Comparison of ENCODE assay signal across 19 mouse cellular contexts in genomic region chr2:138338524-138338923, GRCm38 (mm10).
A peak's percentile ranks its signal among the peaks of the same experiment; 100 is the strongest.
DNase-seq lines count a peak whose midpoint lies in the region; ATAC-seq and TF ChIP-seq lines count a peak whose summit lies in the region.
"Had no signal": no experiment of that assay in that cellular context is flagged by ENCODE, and none has a peak within 500 bp of the region (broad histone marks: within the 10 kb centered on the region; RNA-seq: fewer than 3 reads in every experiment).

No protein-coding gene starts in this region.

- no peaks in the 10 kb centered on the region for H3K9me3 ChIP-seq in midbrain, embryonic 11.5 days (ENCODE audit: control insufficient read depth, low read length)
- no peaks in the 10 kb centered on the region for H3K9me3 ChIP-seq in midbrain, embryonic 13.5 days
- H3K9me3 ChIP-seq in ES-E14 (ENCODE audit: control insufficient read depth, insufficient read depth, low read depth, low read length) = no peaks in the 10 kb centered on the region
- H3K9me3 ChIP-seq: embryonic facial prominence, embryonic 10.5 days; embryonic facial prominence, embryonic 12.5 days; forebrain, embryonic 12.5 days; forebrain, embryonic 15.5 days had no signal

- no peaks in the 10 kb centered on the region for H3K36me3 ChIP-seq in midbrain, embryonic 11.5 days (ENCODE audit: control insufficient read depth, insufficient read depth, low read length)
- no peaks in the 10 kb centered on the region for H3K36me3 ChIP-seq in midbrain, embryonic 13.5 days
- H3K36me3 ChIP-seq in ES-E14 (ENCODE audit: control insufficient read depth, insufficient read depth, low read length, poor library complexity, severe bottlenecking) = no peaks in the 10 kb centered on the region
- H3K36me3 ChIP-seq: embryonic facial prominence, embryonic 10.5 days; embryonic facial prominence, embryonic 12.5 days; forebrain, embryonic 12.5 days; forebrain, embryonic 15.5 days had no signal

- H3K4me3 ChIP-seq in midbrain, embryonic 11.5 days (ENCODE audit: low read depth, low read length) = no peak overlapping the region
- H3K4me3 ChIP-seq in midbrain, embryonic 13.5 days (replicated peaks) = no peak overlapping the region
- H3K4me3 ChIP-seq in ES-E14 (ENCODE audit: insufficient read depth in 1 of 2, low read depth in 1 of 2, low read length in 2 of 2, poor library complexity in 1 of 2, severe bottlenecking in 1 of 2) = no peak overlapping the region
- H3K4me3 ChIP-seq: embryonic facial prominence, embryonic 10.5 days; embryonic facial prominence, embryonic 12.5 days; forebrain, embryonic 12.5 days; forebrain, embryonic 15.5 days had no signal

- in situ Hi-C loops in ES-E14 (cut with MboI; ENCODE audit: low sequenced_read_pairs in 2 of 2, unreplicated experiment in 2 of 2) = no loop called here

- no peak overlapping the region for H3K9ac ChIP-seq in midbrain, embryonic 11.5 days (ENCODE audit: low read length)
- H3K9ac ChIP-seq in midbrain, embryonic 13.5 days (replicated peaks) = no peak overlapping the region
- no peak overlapping the region for H3K9ac ChIP-seq in ES-E14 (ENCODE audit: insufficient read depth, low read depth, low read length, poor library complexity, severe bottlenecking)
- H3K9ac ChIP-seq: embryonic facial prominence, embryonic 12.5 days; forebrain, embryonic 12.5 days; forebrain, embryonic 15.5 days; forebrain, postnatal 0 days had no signal

- peak; percentile 68 for DNase-seq in midbrain, embryonic 11.5 days (ENCODE audit: low spot score, missing footprints)
- DNase-seq in ES-E14 (ENCODE audit: low read depth, low spot score) = no peak
- DNase-seq in right cerebral cortex, postnatal 10 days (ENCODE audit: low spot score in 2 of 2) = no peak
- no peak for DNase-seq in urinary bladder, adult 2 months (ENCODE audit: low spot score)
- DNase-seq: adrenal gland, adult 8-10 months; adrenal gland, postnatal 14 days; adrenal gland, postnatal 36 days; cerebellum, adult 11-12 months; cerebellum, adult 2 months; cerebellum, adult 9-10 months; cerebellum, postnatal 10 days; cerebellum, postnatal 25 days; forebrain, postnatal 0 days had no signal

- no peak overlapping the region for H3K4me2 ChIP-seq in midbrain, embryonic 11.5 days
- H3K4me2 ChIP-seq in midbrain, embryonic 13.5 days (replicated peaks) = no peak overlapping the region
- H3K4me2 ChIP-seq: embryonic facial prominence, embryonic 12.5 days; forebrain, embryonic 12.5 days; forebrain, embryonic 15.5 days had no signal

- H3K27ac ChIP-seq in midbrain, embryonic 11.5 days (ENCODE audit: low read depth, low read length) = no peak overlapping the region
- no peak overlapping the region for H3K27ac ChIP-seq in midbrain, embryonic 13.5 days
- H3K27ac ChIP-seq in ES-E14 (ENCODE audit: insufficient read depth, low read depth, low read length, poor library complexity, severe bottlenecking) = no peak overlapping the region
- H3K27ac ChIP-seq: embryonic facial prominence, embryonic 10.5 days; embryonic facial prominence, embryonic 12.5 days; forebrain, embryonic 12.5 days; forebrain, embryonic 15.5 days had no signal

- no peaks in the 10 kb centered on the region for H3K27me3 ChIP-seq in midbrain, embryonic 11.5 days (ENCODE audit: control insufficient read depth, insufficient read depth, low read length)
- H3K27me3 ChIP-seq in midbrain, embryonic 13.5 days = no peaks in the 10 kb centered on the region
- H3K27me3 ChIP-seq: embryonic facial prominence, embryonic 12.5 days; forebrain, embryonic 12.5 days; forebrain, embryonic 15.5 days had no signal

- no peaks in the 10 kb centered on the region for H3K4me1 ChIP-seq in midbrain, embryonic 11.5 days (ENCODE audit: control insufficient read depth, insufficient read depth, low read length)
- no peaks in the 10 kb centered on the region for H3K4me1 ChIP-seq in midbrain, embryonic 13.5 days (replicated peaks)
- peaks cover 0 to 1% of the 10 kb centered on the region in 2 experiments; a peak in 1 of 4 replicates for H3K4me1 ChIP-seq in ES-E14 (ENCODE audit: control insufficient read depth in 2 of 2, insufficient read depth in 2 of 2, low read length in 2 of 2, poor library complexity in 1 of 2)
- H3K4me1 ChIP-seq: embryonic facial prominence, embryonic 10.5 days; embryonic facial prominence, embryonic 12.5 days had no signal

- 89% methylated on average over 1 of the region's 1 CpGs for WGBS in midbrain, embryonic 11.5 days
- WGBS in midbrain, embryonic 13.5 days = 69% methylated on average over 1 of the region's 1 CpGs

- ATAC-seq in midbrain, embryonic 11.5 days (ENCODE audit: low FRiP score) = no peak
- ATAC-seq in midbrain, embryonic 13.5 days = no peak
- ATAC-seq: activated CD4-positive, CD25-positive, alpha-beta regulatory T cell, adult 4 months; forebrain, postnatal 0 days had no signal

TF ChIP-seq in ES-E14, 5 proteins besides CTCF, POLR2A, EP300 and RAD21:
- TF ChIP-seq MAFK (IDR thresholded peaks at IDR 0.05; ENCODE audit: insufficient read depth, low read depth, low read length) (peak; percentile 97), ZC3H11A (IDR thresholded peaks at IDR 0.05; ENCODE audit: borderline replicate concordance, low read depth, low read length) (no peak)
